Mouse (Mus musculus) embryonic facial prominence, embryonic 15.5 days (tissue): ENCODE measurements around the gene Gm44579. TPM values are rescaled to one million over a fixed set of nuclear protein-coding genes. Genes with fewer than 3 reads are reported as not detected.

Experiments
- ATAC-seq: fragments of 200-750 bp; cut with Nextera tagmentation; 2 replicates; pipeline ENCODE4 v1.8.0; 2017; ENCODE audit warnings: low read depth, moderate TSS enrichment; ENCODE audit not compliant: insufficient number of reproducible peaks, low FRiP score, low TSS enrichment
- H3K27ac ChIP-seq: fragments of 300-500 bp; sonication (generic); replicated peaks from 2 replicates; pipeline ENCODE4 v1.5.1; 2015; ENCODE audit warnings: mild to moderate bottlenecking, inconsistent platforms
- H3K27me3 ChIP-seq: fragments of 300-500 bp; sonication (generic); 2 replicates; pipeline ENCODE4 v1.6.1; 2015; ENCODE audit warnings: inconsistent platforms
- H3K36me3 ChIP-seq: fragments of 300-500 bp; sonication (generic); 2 replicates; pipeline ENCODE4 v1.6.1; 2015; ENCODE audit warnings: mild to moderate bottlenecking, inconsistent platforms
- H3K4me1 ChIP-seq: fragments of 300-500 bp; sonication (generic); 2 replicates; pipeline ENCODE4 v1.6.1; 2015; ENCODE audit warnings: inconsistent platforms
- H3K4me2 ChIP-seq: fragments of 300-500 bp; sonication (generic); replicated peaks from 2 replicates; pipeline ENCODE4 v1.6.1; 2015; ENCODE audit warnings: mild to moderate bottlenecking, inconsistent platforms
- H3K4me3 ChIP-seq: fragments of 300-500 bp; sonication (generic); replicated peaks from 2 replicates; pipeline ENCODE4 v1.5.1; 2015; ENCODE audit warnings: mild to moderate bottlenecking, inconsistent platforms
- H3K9ac ChIP-seq: fragments of 300-500 bp; sonication (generic); 2 replicates; pipeline ENCODE4 v1.6.1; 2015; ENCODE audit warnings: inconsistent platforms
- H3K9me3 ChIP-seq: fragments of 300-500 bp; sonication (generic); replicated peaks from 2 replicates; pipeline ENCODE4 v1.6.1; 2016; ENCODE audit warnings: inconsistent platforms
- WGBS: fragments of 180-500 bp; shearing (Covaris S2); methylation state at CpG from one replicate; pipeline ENCODE4 v1.1.7; 2015; 5-methylcytosine and 5-hydroxymethylcytosine counted together
- polyA plus RNA-seq: library from polyadenylated mRNA; unstranded; fragments of >200 nt; fragmentation: Nextera tagmentation; extraction: Ambion mirVana; gene quantifications from 2 replicates; pipeline ENCODE4 v1.2.1, GENCODE M21; 2015

The Gm44579 gene
- polyA plus RNA-seq = not detected in 2 replicates

- H3K9me3 ChIP-seq = no peaks in the 10 kb centered on the region
- H3K4me2 ChIP-seq = no peak within 1 kb of the TSS
- no peaks in the 10 kb centered on the region for H3K4me1 ChIP-seq
- ATAC-seq = no peak
- H3K27ac ChIP-seq = no peak within 1 kb of the TSS
- WGBS = 62% methylated on average over 4 of the region's 4 CpGs
- no peaks in the 10 kb centered on the region for H3K36me3 ChIP-seq
- H3K9ac ChIP-seq = no peak within 1 kb of the TSS
- H3K27me3 ChIP-seq = no peaks in the 10 kb centered on the region
- no peak within 1 kb of the TSS for H3K4me3 ChIP-seq
Measured at GRCm38 (mm10) chr15:98220877-98221276, at the start of gene Gm44579, which contains the start of gene Olfr287. Gene Gm44579 (minus strand): TSS chr15:98220977. Gene Olfr287 (minus strand): TSS chr15:98221056.

GRCm38 (mm10) chr15:98257776-98258175 lies 37.0 kb upstream of the Gm44579 start:
- no peak for ATAC-seq
- no peaks in the 10 kb centered on the region for H3K4me1 ChIP-seq
- no peaks in the 10 kb centered on the region for H3K27me3 ChIP-seq
- no peak overlapping the region for H3K27ac ChIP-seq
- H3K4me3 ChIP-seq = no peak overlapping the region
- no peak overlapping the region for H3K9ac ChIP-seq
- no peaks in the 10 kb centered on the region for H3K9me3 ChIP-seq
- WGBS = 78% methylated on average over 7 of the region's 7 CpGs
- H3K36me3 ChIP-seq = no peaks in the 10 kb centered on the region
- H3K4me2 ChIP-seq = no peak overlapping the region

- H3K9me3 ChIP-seq = no peaks in the 10 kb centered on the region
- no peak within 1 kb of the TSS for H3K4me3 ChIP-seq
- no peak within 1 kb of the TSS for H3K9ac ChIP-seq
- no peaks in the 10 kb centered on the region for H3K36me3 ChIP-seq
- H3K27ac ChIP-seq = no peak within 1 kb of the TSS
- H3K27me3 ChIP-seq = no peaks in the 10 kb centered on the region
- no peaks in the 10 kb centered on the region for H3K4me1 ChIP-seq
- 88% methylated on average over 8 of the region's 8 CpGs for WGBS
- no peak within 1 kb of the TSS for H3K4me2 ChIP-seq
- no peak for ATAC-seq
Measured at GRCm38 (mm10) chr15:98257193-98257592, 36.4 kb upstream of the Gm44579 start, which contains the start of gene H1fnt. Gene H1fnt (minus strand): TSS chr15:98257293.

- no peak overlapping the region for H3K4me3 ChIP-seq
- no peak for ATAC-seq
- H3K4me2 ChIP-seq = no peak overlapping the region
- H3K27ac ChIP-seq = no peak overlapping the region
- H3K4me1 ChIP-seq = no peaks in the 10 kb centered on the region
- no peaks in the 10 kb centered on the region for H3K36me3 ChIP-seq
- 92% methylated on average over 13 of the region's 13 CpGs for WGBS
- no peak overlapping the region for H3K9ac ChIP-seq
- H3K9me3 ChIP-seq = no peaks in the 10 kb centered on the region
- H3K27me3 ChIP-seq = no peaks in the 10 kb centered on the region
Measured at GRCm38 (mm10) chr15:98256271-98256670, 35.5 kb upstream of the Gm44579 start.

GRCm38 (mm10) chr15:98235442-98235841 lies 14.7 kb upstream of the Gm44579 start:
- no peak for ATAC-seq

GRCm38 (mm10) chr15:98234350-98234749 lies 13.6 kb upstream of the Gm44579 start, which contains the start of gene Olfr286:
Gene Olfr286 (minus strand): TSS chr15:98234450.
- Histone ChIP-seq H3K27ac (no peak within 1 kb of the TSS), H3K4me1 (no peaks in the 10 kb centered on the region), H3K27me3 (no peaks in the 10 kb centered on the region), H3K4me3 (no peak within 1 kb of the TSS), H3K36me3 (no peaks in the 10 kb centered on the region), H3K9ac (no peak within 1 kb of the TSS), H3K9me3 (no peaks in the 10 kb centered on the region), H3K4me2 (no peak within 1 kb of the TSS)
- 92% methylated on average over 4 of the region's 4 CpGs for WGBS
- ATAC-seq = no peak

More at GRCm38 (mm10) chr15:98235442-98235841, 14.7 kb upstream of the Gm44579 start:
- WGBS = 89% methylated on average over 4 of the region's 4 CpGs
- Histone ChIP-seq H3K9ac (no peak overlapping the region), H3K27ac (no peak overlapping the region), H3K9me3 (no peaks in the 10 kb centered on the region), H3K4me2 (no peak overlapping the region), H3K36me3 (no peaks in the 10 kb centered on the region), H3K27me3 (no peaks in the 10 kb centered on the region), H3K4me3 (no peak overlapping the region), H3K4me1 (no peaks in the 10 kb centered on the region)

- no peaks in the 10 kb centered on the region for H3K9me3 ChIP-seq
Measured at GRCm38 (mm10) chr15:98226096-98226495, 5.3 kb upstream of the Gm44579 start.

GRCm38 (mm10) chr15:98225610-98226009 lies 4.8 kb upstream of the Gm44579 start:
- Histone ChIP-seq H3K4me1 (no peaks in the 10 kb centered on the region), H3K36me3 (no peaks in the 10 kb centered on the region), H3K27me3 (no peaks in the 10 kb centered on the region), H3K9ac (no peak overlapping the region), H3K4me2 (no peak overlapping the region), H3K9me3 (no peaks in the 10 kb centered on the region), H3K4me3 (no peak overlapping the region), H3K27ac (no peak overlapping the region)
- no peak for ATAC-seq
- WGBS = 40% methylated on average over 16 of the region's 16 CpGs

More at GRCm38 (mm10) chr15:98226096-98226495, 5.3 kb upstream of the Gm44579 start:
- Histone ChIP-seq H3K27ac (no peak overlapping the region), H3K27me3 (no peaks in the 10 kb centered on the region), H3K4me1 (no peaks in the 10 kb centered on the region), H3K4me3 (no peak overlapping the region), H3K9ac (no peak overlapping the region), H3K4me2 (no peak overlapping the region), H3K36me3 (no peaks in the 10 kb centered on the region)
- ATAC-seq = no peak
- 71% methylated on average over 7 of the region's 7 CpGs for WGBS

GRCm38 (mm10) chr15:98222377-98222776 lies 1.6 kb upstream of the Gm44579 start:
- no peak overlapping the region for H3K27ac ChIP-seq
- H3K4me1 ChIP-seq = no peaks in the 10 kb centered on the region
- no peak overlapping the region for H3K9ac ChIP-seq
- no peak overlapping the region for H3K4me3 ChIP-seq
- ATAC-seq = no peak
- H3K27me3 ChIP-seq = no peaks in the 10 kb centered on the region
- no peaks in the 10 kb centered on the region for H3K36me3 ChIP-seq
- no peaks in the 10 kb centered on the region for H3K9me3 ChIP-seq
- H3K4me2 ChIP-seq = no peak overlapping the region

GRCm38 (mm10) chr15:98214130-98214529 lies 6.6 kb downstream of the Gm44579 start:
- no peak overlapping the region for H3K4me3 ChIP-seq
- no peak for ATAC-seq
- H3K4me2 ChIP-seq = no peak overlapping the region
- H3K36me3 ChIP-seq = no peaks in the 10 kb centered on the region
- WGBS = 63% methylated on average over 5 of the region's 5 CpGs
- no peaks in the 10 kb centered on the region for H3K27me3 ChIP-seq
- no peaks in the 10 kb centered on the region for H3K9me3 ChIP-seq
- no peaks in the 10 kb centered on the region for H3K4me1 ChIP-seq
- H3K27ac ChIP-seq = no peak overlapping the region
- H3K9ac ChIP-seq = no peak overlapping the region

- no peaks in the 10 kb centered on the region for H3K36me3 ChIP-seq
- H3K9ac ChIP-seq = no peak overlapping the region
- no peak overlapping the region for H3K27ac ChIP-seq
- H3K9me3 ChIP-seq = no peaks in the 10 kb centered on the region
- no peak overlapping the region for H3K4me3 ChIP-seq
- no peak overlapping the region for H3K4me2 ChIP-seq
- 74% methylated on average over 5 of the region's 5 CpGs for WGBS
- no peaks in the 10 kb centered on the region for H3K4me1 ChIP-seq
- H3K27me3 ChIP-seq = no peaks in the 10 kb centered on the region
- ATAC-seq = no peak
Measured at GRCm38 (mm10) chr15:98213336-98213870, 7.4 kb downstream of the Gm44579 start.

- Histone ChIP-seq H3K4me1 (no peaks in the 10 kb centered on the region), H3K36me3 (no peaks in the 10 kb centered on the region), H3K27me3 (no peaks in the 10 kb centered on the region), H3K4me2 (no peak overlapping the region), H3K27ac (no peak overlapping the region), H3K4me3 (no peak overlapping the region), H3K9me3 (no peaks in the 10 kb centered on the region), H3K9ac (no peak overlapping the region)
- ATAC-seq = no peak
- 71% methylated on average over 7 of the region's 7 CpGs for WGBS
Measured at GRCm38 (mm10) chr15:98209676-98210075, 11.1 kb downstream of the Gm44579 start.
